Mouse (Mus musculus) forebrain, embryonic 15.5 days (tissue): ENCODE measurements at regions not wholly inside any gene's neighbourhood (a gene's known extent, or its start where the extent isn't known, plus 50 kb on each side); places are given as distances from the start of the nearest gene placed in this dataset.

ENCODE experiments used
- ATAC-seq: fragments of 200-750 bp; cut with Nextera tagmentation; replicated peaks from 2 replicates; pipeline ENCODE4 v1.8.0; 2017; ENCODE audit warnings: mild to moderate bottlenecking, moderate TSS enrichment, moderate library complexity
- H3K27ac ChIP-seq: fragments of 300-500 bp; sonication (generic); replicated peaks from 2 replicates; pipeline ENCODE4 v1.5.1; 2015; ENCODE audit warnings: mild to moderate bottlenecking, inconsistent platforms
- H3K27me3 ChIP-seq: fragments of 300-500 bp; sonication (generic); 2 replicates; pipeline ENCODE4 v1.6.1; 2015; ENCODE audit warnings: inconsistent platforms
- H3K36me3 ChIP-seq: fragments of 300-500 bp; sonication (generic); 2 replicates; pipeline ENCODE4 v1.6.1; 2015; ENCODE audit warnings: mild to moderate bottlenecking, inconsistent platforms
- H3K4me1 ChIP-seq: fragments of 300-500 bp; sonication (generic); 2 replicates; pipeline ENCODE4 v1.6.1; 2015; ENCODE audit warnings: inconsistent platforms
- H3K4me2 ChIP-seq: fragments of 300-500 bp; sonication (generic); replicated peaks from 2 replicates; pipeline ENCODE4 v1.6.1; 2015; ENCODE audit warnings: mild to moderate bottlenecking, inconsistent platforms
- H3K4me3 ChIP-seq: fragments of 300-500 bp; sonication (generic); 2 replicates; pipeline ENCODE4 v1.5.1; 2015; ENCODE audit warnings: mild to moderate bottlenecking, inconsistent platforms
- H3K9ac ChIP-seq: fragments of 300-500 bp; sonication (generic); replicated peaks from 2 replicates; pipeline ENCODE4 v1.6.1; 2015; ENCODE audit warnings: mild to moderate bottlenecking, inconsistent platforms
- H3K9me3 ChIP-seq: fragments of 300-500 bp; sonication (generic); 2 replicates; pipeline ENCODE4 v1.6.1; 2016; ENCODE audit warnings: inconsistent platforms
- WGBS: fragments of 180-500 bp; shearing (Covaris S2); methylation state at CpG from one replicate; pipeline ENCODE4 v1.1.7; 2015; ENCODE audit warnings: mixed read lengths; 5-methylcytosine and 5-hydroxymethylcytosine counted together

- 79% methylated on average over 3 of the region's 3 CpGs for WGBS
- Histone ChIP-seq H3K4me2 (no peak overlapping the region), H3K4me1 (no peaks in the 10 kb centered on the region), H3K36me3 (no peaks in the 10 kb centered on the region), H3K27ac (no peak overlapping the region), H3K9me3 (no peaks in the 10 kb centered on the region), H3K4me3 (no peak overlapping the region), H3K9ac (no peak overlapping the region), H3K27me3 (no peaks in the 10 kb centered on the region)
- ATAC-seq, result no peak
Measured at GRCm38 (mm10) chr11:17807851-17808250, 145.8 kb downstream of the Etaa1 start.

- H3K27ac ChIP-seq, result no peak overlapping the region
- no peaks in the 10 kb centered on the region for H3K9me3 ChIP-seq
- H3K36me3 ChIP-seq, result no peaks in the 10 kb centered on the region
- no peaks in the 10 kb centered on the region for H3K4me1 ChIP-seq
- ATAC-seq, result no peak
- 75% methylated on average over 8 of the region's 8 CpGs for WGBS
- no peak overlapping the region for H3K4me3 ChIP-seq
- H3K27me3 ChIP-seq, result no peaks in the 10 kb centered on the region
- H3K9ac ChIP-seq, result no peak overlapping the region
- no peak overlapping the region for H3K4me2 ChIP-seq
Measured at GRCm38 (mm10) chr11:17811829-17812559, 141.7 kb downstream of the Etaa1 start.

GRCm38 (mm10) chr11:17842642-17843041, 111.0 kb downstream of the Etaa1 start:
- H3K4me2 ChIP-seq, result no peak overlapping the region
- H3K9ac ChIP-seq, result no peak overlapping the region
- no peaks in the 10 kb centered on the region for H3K4me1 ChIP-seq
- H3K27ac ChIP-seq, result no peak overlapping the region
- no peaks in the 10 kb centered on the region for H3K27me3 ChIP-seq
- no peaks in the 10 kb centered on the region for H3K36me3 ChIP-seq
- WGBS, result 86% methylated on average over 2 of the region's 2 CpGs
- no peak overlapping the region for H3K4me3 ChIP-seq
- no peaks in the 10 kb centered on the region for H3K9me3 ChIP-seq
- no peak for ATAC-seq

- Histone ChIP-seq H3K27me3 (no peaks in the 10 kb centered on the region), H3K9me3 (no peaks in the 10 kb centered on the region), H3K27ac (no peak overlapping the region), H3K4me3 (no peak overlapping the region), H3K4me1 (no peaks in the 10 kb centered on the region), H3K9ac (no peak overlapping the region), H3K4me2 (no peak overlapping the region), H3K36me3 (no peaks in the 10 kb centered on the region)
- ATAC-seq, result peak; percentile 70; the same call in 1 of the 2 replicates
- WGBS, result 44% methylated on average over 7 of the region's 7 CpGs
Measured at GRCm38 (mm10) chr11:17852405-17852804, 101.3 kb downstream of the Etaa1 start.

GRCm38 (mm10) chr11:17853246-17853804, 100.3 kb downstream of the Etaa1 start:
- Histone ChIP-seq H3K4me3 (no peak overlapping the region), H3K4me1 (no peaks in the 10 kb centered on the region), H3K9ac (no peak overlapping the region), H3K27me3 (no peaks in the 10 kb centered on the region), H3K9me3 (no peaks in the 10 kb centered on the region), H3K36me3 (no peaks in the 10 kb centered on the region), H3K27ac (no peak overlapping the region), H3K4me2 (no peak overlapping the region)
- no peak for ATAC-seq
- WGBS, result 61% methylated on average over 8 of the region's 8 CpGs

- H3K27ac ChIP-seq, result no peak overlapping the region
- no peak for ATAC-seq
- no peak overlapping the region for H3K9ac ChIP-seq
- H3K9me3 ChIP-seq, result no peaks in the 10 kb centered on the region
- WGBS, result 67% methylated on average over 3 of the region's 3 CpGs
- H3K27me3 ChIP-seq, result no peaks in the 10 kb centered on the region
- H3K4me1 ChIP-seq, result no peaks in the 10 kb centered on the region
- H3K36me3 ChIP-seq, result no peaks in the 10 kb centered on the region
- H3K4me2 ChIP-seq, result no peak overlapping the region
- H3K4me3 ChIP-seq, result no peak overlapping the region
Measured at GRCm38 (mm10) chr11:17853832-17854231, 99.8 kb downstream of the Etaa1 start.

- no peak overlapping the region for H3K27ac ChIP-seq
- no peak overlapping the region for H3K9ac ChIP-seq
- no peaks in the 10 kb centered on the region for H3K4me1 ChIP-seq
- no peaks in the 10 kb centered on the region for H3K36me3 ChIP-seq
- H3K27me3 ChIP-seq, result no peaks in the 10 kb centered on the region
- H3K9me3 ChIP-seq, result no peaks in the 10 kb centered on the region
- WGBS, result 71% methylated on average over 9 of the region's 9 CpGs
- ATAC-seq, result no peak
- no peak overlapping the region for H3K4me2 ChIP-seq
- no peak overlapping the region for H3K4me3 ChIP-seq
Measured at GRCm38 (mm10) chr11:17859364-17860131, 94.1 kb downstream of the Etaa1 start.

GRCm38 (mm10) chr11:17864833-17865397, 88.8 kb downstream of the Etaa1 start:
- Histone ChIP-seq H3K4me1 (no peaks in the 10 kb centered on the region), H3K9ac (no peak overlapping the region), H3K9me3 (no peaks in the 10 kb centered on the region), H3K4me2 (no peak overlapping the region), H3K36me3 (no peaks in the 10 kb centered on the region), H3K27ac (no peak overlapping the region), H3K27me3 (no peaks in the 10 kb centered on the region), H3K4me3 (no peak overlapping the region)
- ATAC-seq, result no peak
- WGBS, result 50% methylated on average over 4 of the region's 4 CpGs

GRCm38 (mm10) chr11:17870690-17871089, 83.0 kb downstream of the Etaa1 start:
- 76% methylated on average over 2 of the region's 2 CpGs for WGBS

GRCm38 (mm10) chr11:17871920-17872319, 81.8 kb downstream of the Etaa1 start:
- ATAC-seq, result no peak
- Histone ChIP-seq H3K9ac (no peak overlapping the region), H3K4me1 (no peaks in the 10 kb centered on the region), H3K4me3 (no peak overlapping the region), H3K4me2 (no peak overlapping the region), H3K27me3 (no peaks in the 10 kb centered on the region), H3K9me3 (no peaks in the 10 kb centered on the region), H3K36me3 (no peaks in the 10 kb centered on the region), H3K27ac (no peak overlapping the region)
- WGBS, result 47% methylated on average over 7 of the region's 7 CpGs

More at GRCm38 (mm10) chr11:17870690-17871089, 83.0 kb downstream of the Etaa1 start:
- no peaks in the 10 kb centered on the region for H3K9me3 ChIP-seq
- H3K4me3 ChIP-seq, result no peak overlapping the region
- no peaks in the 10 kb centered on the region for H3K36me3 ChIP-seq
- H3K27me3 ChIP-seq, result no peaks in the 10 kb centered on the region
- no peak overlapping the region for H3K9ac ChIP-seq
- H3K27ac ChIP-seq, result no peak overlapping the region
- ATAC-seq, result no peak
- H3K4me2 ChIP-seq, result no peak overlapping the region
- no peaks in the 10 kb centered on the region for H3K4me1 ChIP-seq

GRCm38 (mm10) chr11:17883276-17883675, 70.4 kb downstream of the Etaa1 start:
- Histone ChIP-seq H3K4me3 (no peak overlapping the region), H3K4me2 (no peak overlapping the region), H3K27me3 (no peaks in the 10 kb centered on the region), H3K36me3 (no peaks in the 10 kb centered on the region), H3K27ac (no peak overlapping the region), H3K4me1 (no peaks in the 10 kb centered on the region), H3K9me3 (no peaks in the 10 kb centered on the region), H3K9ac (no peak overlapping the region)
- WGBS, result 64% methylated on average over 1 of the region's 1 CpGs
- no peak for ATAC-seq
